Mouse (Mus musculus) urinary bladder, postnatal 25 days (tissue): ENCODE measurements around the gene 1700029P11Rik.
A peak's percentile ranks its signal among the peaks of the same experiment; 100 is the strongest.

Experiments
- DNase-seq: peaks from one replicate; pipeline ENCODE4 v3.0.0; 2022; ENCODE audit warnings: low spot score

The 1700029P11Rik gene

GRCm38 (mm10) chr15:82014745-82015391 lies 34.5 kb downstream of the 1700029P11Rik start:
- DNase-seq = no peak

GRCm38 (mm10) chr15:82015392-82016100 lies 35.2 kb downstream of the 1700029P11Rik start:
- peak; percentile 24 for DNase-seq

- DNase-seq = peak; percentile 100
These were observed 35.9 kb downstream of the 1700029P11Rik start for GRCm38 (mm10) chr15:82016101-82016808.

- no peak for DNase-seq
These were observed 36.5 kb downstream of the 1700029P11Rik start for GRCm38 (mm10) chr15:82016830-82017229.

GRCm38 (mm10) chr15:82017461-82017860 lies 37.1 kb downstream of the 1700029P11Rik start:
- no peak for DNase-seq

- DNase-seq = no peak
These were observed 38.9 kb downstream of the 1700029P11Rik start for GRCm38 (mm10) chr15:82019288-82019687.

- DNase-seq = no peak
These were observed 42.3 kb downstream of the 1700029P11Rik start for GRCm38 (mm10) chr15:82022535-82023088.

- no peak for DNase-seq
These were observed 43.8 kb downstream of the 1700029P11Rik start for GRCm38 (mm10) chr15:82023965-82024635.

GRCm38 (mm10) chr15:82027276-82027675 lies 46.9 kb downstream of the 1700029P11Rik start:
- no peak for DNase-seq

GRCm38 (mm10) chr15:82027726-82028125 lies 47.4 kb downstream of the 1700029P11Rik start:
- DNase-seq = no peak
